In the genomic region with DNA sequence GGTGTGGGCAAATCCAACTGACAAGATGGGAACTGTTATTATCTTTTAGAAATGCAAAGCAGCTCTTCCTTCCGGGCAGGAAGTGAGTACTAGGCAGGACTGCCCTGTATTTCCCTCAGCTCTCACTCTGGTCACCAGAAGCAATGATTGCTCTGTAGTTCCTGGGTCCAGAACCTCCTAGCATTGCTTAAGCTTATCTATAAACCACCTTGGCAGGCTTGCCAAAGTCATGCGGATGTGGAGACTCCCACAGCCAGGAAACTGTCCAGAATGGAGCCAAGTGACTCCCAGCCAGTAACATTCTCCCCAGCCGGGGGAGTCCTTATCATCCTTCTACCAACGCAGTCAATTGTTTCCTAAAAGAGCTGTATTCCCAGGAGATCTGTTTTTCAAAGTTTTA, we compare ENCODE assay signal across 10 mouse cellular contexts. TPM values are rescaled to one million over a fixed set of nuclear protein-coding genes. Genes with fewer than 3 reads are reported as not detected.
DNase-seq lines count a peak whose midpoint lies in the region; ATAC-seq lines count a peak whose summit lies in the region.
"Had no signal": no experiment of that assay in that cellular context is flagged by ENCODE, and none has a peak within 500 bp of the region (broad histone marks: within the 10 kb centered on the region; RNA-seq: fewer than 3 reads in every experiment).

No protein-coding gene starts in this region.

- intact Hi-C loops in heart, postnatal 25 days (cut with DNase I), result no loop called here

- no peak overlapping the region for H3K27ac ChIP-seq in liver, embryonic 16.5 days (ENCODE audit: low read length)
- H3K27ac ChIP-seq in forebrain, embryonic 12.5 days, result no peak overlapping the region
- H3K27ac ChIP-seq: hindbrain, embryonic 15.5 days had no signal

- no peaks in the 10 kb centered on the region for H3K4me1 ChIP-seq in liver, embryonic 16.5 days (ENCODE audit: control insufficient read depth, low read depth, low read length)
- H3K4me1 ChIP-seq in forebrain, embryonic 12.5 days, result no peaks in the 10 kb centered on the region
- H3K4me1 ChIP-seq: hindbrain, embryonic 15.5 days had no signal

- H3K9me3 ChIP-seq in liver, embryonic 16.5 days (replicated peaks; ENCODE audit: control insufficient read depth, low read length), result no peaks in the 10 kb centered on the region
- no peaks in the 10 kb centered on the region for H3K9me3 ChIP-seq in forebrain, embryonic 12.5 days
- H3K9me3 ChIP-seq: hindbrain, embryonic 15.5 days had no signal

- peak; percentile 56; the same call in 1 of the 2 replicates for ATAC-seq in liver, embryonic 16.5 days (ENCODE audit: low read depth)
- no peak for ATAC-seq in forebrain, embryonic 12.5 days (ENCODE audit: low FRiP score)

- no peaks in the 10 kb centered on the region for H3K27me3 ChIP-seq in liver, embryonic 16.5 days (ENCODE audit: control insufficient read depth, insufficient read depth, low read depth, low read length)
- no peaks in the 10 kb centered on the region for H3K27me3 ChIP-seq in forebrain, embryonic 12.5 days
- H3K27me3 ChIP-seq: hindbrain, embryonic 15.5 days had no signal

- no peak overlapping the region for H3K4me2 ChIP-seq in liver, embryonic 16.5 days (ENCODE audit: low read depth, low read length)
- no peak overlapping the region for H3K4me2 ChIP-seq in forebrain, embryonic 12.5 days
- H3K4me2 ChIP-seq: hindbrain, embryonic 15.5 days had no signal

- H3K9ac ChIP-seq in liver, embryonic 16.5 days (ENCODE audit: low read depth, low read length), result no peak overlapping the region
- H3K9ac ChIP-seq in forebrain, embryonic 12.5 days, result no peak overlapping the region
- H3K9ac ChIP-seq: hindbrain, embryonic 15.5 days had no signal

- peak; percentile 55 for DNase-seq in ovary, adult 18-20 months (ENCODE audit: low spot score)
- DNase-seq in ovary, postnatal 10 days (ENCODE audit: low spot score), result no peak
- peak; percentile 67 for DNase-seq in heart, postnatal 25 days (ENCODE audit: low spot score)
- DNase-seq in testis, postnatal 14 days (ENCODE audit: low spot score), result peak; percentile 75
- DNase-seq in layer of hippocampus, postnatal 25 days (ENCODE audit: extremely low spot score in 1 of 2, low spot score in 1 of 2), result no peak
- DNase-seq in left cerebral cortex, adult 11 months (ENCODE audit: low spot score), result no peak
- DNase-seq: right cerebral cortex, adult 18-20 months had no signal

- H3K36me3 ChIP-seq in liver, embryonic 16.5 days (ENCODE audit: control insufficient read depth, insufficient read depth), result no peaks in the 10 kb centered on the region
- no peaks in the 10 kb centered on the region for H3K36me3 ChIP-seq in forebrain, embryonic 12.5 days (replicated peaks)
- H3K36me3 ChIP-seq: hindbrain, embryonic 15.5 days had no signal

- H3K4me3 ChIP-seq in liver, embryonic 16.5 days (ENCODE audit: low read depth, low read length), result no peak overlapping the region
- H3K4me3 ChIP-seq in forebrain, embryonic 12.5 days (replicated peaks), result no peak overlapping the region
- H3K4me3 ChIP-seq: hindbrain, embryonic 15.5 days had no signal

- 17% methylated on average over 4 of the region's 4 CpGs for WGBS in liver, embryonic 16.5 days (ENCODE audit: insufficient replicate concordance)
- 81% methylated on average over 4 of the region's 4 CpGs for WGBS in forebrain, embryonic 12.5 days

RNA-seq across cellular contexts. Expression of gene Gpr39, which starts 13.7 kb away (rescaled TPM):
- total RNA-seq in heart, postnatal 25 days (2021), result under 1 TPM; 0.44 to 0.53 TPM
- 3.5 and 3.6 TPM in 2 replicates for polyA plus RNA-seq in liver, embryonic 16.5 days (2015; fragmentation: Nextera tagmentation; extraction: Ambion mirVana)
- under 1 TPM; 0.33 to 0.34 TPM for total RNA-seq in layer of hippocampus, postnatal 25 days (2021)
- polyA plus RNA-seq in forebrain, embryonic 12.5 days (2016; fragmentation: Nextera tagmentation; extraction: Ambion mirVana), result not detected in 2 replicates

Comparison
In these comparisons a context has a peak if more than half of its experiments do, and no peak if none do; other contexts are left out.
1. DNase-seq: peak in ovary, adult 18-20 months (single experiment), heart, postnatal 25 days (single experiment) and testis, postnatal 14 days (single experiment); none in ovary, postnatal 10 days (single experiment), layer of hippocampus, postnatal 25 days (0 of 2) and left cerebral cortex, adult 11 months (single experiment).